Mouse (Mus musculus) C2C12 (cell line): ENCODE data around the gene Spata19.

Experiments used
- CTCF ChIP-seq: IDR thresholded peaks from one replicate; pipeline ENCODE4 v1.5.1; 2011; ENCODE audit not compliant: control insufficient read depth, insufficient read depth, insufficient read length
- FOSL1 ChIP-seq: IDR thresholded peaks from one replicate; pipeline ENCODE4 v1.8.0; 2011; ENCODE audit warnings: mild to moderate bottlenecking, low read length; ENCODE audit not compliant: poor library complexity, insufficient read depth, severe bottlenecking
- MAX ChIP-seq: IDR thresholded peaks from one replicate; pipeline ENCODE4 v1.6.1; 2011; ENCODE audit warnings: mild to moderate bottlenecking, control low read depth
- MYOD1 ChIP-seq: IDR thresholded peaks from one replicate; pipeline ENCODE4 v1.6.1; 2011; ENCODE audit warnings: low read depth; ENCODE audit not compliant: control insufficient read depth, insufficient read length
- MYOG ChIP-seq: IDR thresholded peaks from one replicate; pipeline ENCODE4 v1.6.1; 2011; ENCODE audit not compliant: control insufficient read depth, insufficient read length; ENCODE audit errors: extremely low read depth
- USF1 ChIP-seq: IDR thresholded peaks from one replicate; pipeline ENCODE4 v1.6.1; 2011; ENCODE audit warnings: low read depth, mild to moderate bottlenecking, control low read depth, moderate library complexity

DNA sequence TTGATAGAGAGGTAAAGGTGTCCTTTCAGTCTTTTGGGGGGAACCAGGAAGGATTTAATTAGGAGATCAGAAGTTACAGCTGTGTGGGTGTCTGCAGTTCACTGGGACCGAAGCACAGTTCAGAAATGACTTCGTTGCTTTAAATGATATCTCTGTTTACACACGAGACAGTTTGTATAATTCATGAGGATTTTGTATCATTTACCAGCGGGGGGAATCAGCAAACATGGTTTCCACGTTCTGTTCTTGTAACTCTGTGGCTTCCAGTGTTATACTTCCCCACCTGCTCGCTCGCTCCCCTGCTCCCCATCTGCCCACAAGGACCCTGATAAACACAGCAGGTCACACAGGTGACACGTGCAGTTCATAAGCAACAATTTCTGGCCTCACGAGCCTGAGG is 39.3 kb downstream of the Spata19 start:
- no peak for TF ChIP-seq MAX
- no peak for TF ChIP-seq CTCF
- no peak for TF ChIP-seq USF1
- TF ChIP-seq MYOG, result no peak
- no peak for TF ChIP-seq FOSL1
- no peak for TF ChIP-seq MYOD1
